In genomic region chr5:37184605-37185004, GRCm38 (mm10) we compare ENCODE assay signal across 17 mouse cellular contexts. TPM values are rescaled to one million over a fixed set of nuclear protein-coding genes. Genes with fewer than 3 reads are reported as not detected.
"Had no signal": no experiment of that assay in that cellular context is flagged by ENCODE, and none has a peak within 500 bp of the region (broad histone marks: within the 10 kb centered on the region; RNA-seq: fewer than 3 reads in every experiment).

No protein-coding gene starts in this region.

- H3K4me2 ChIP-seq: lung, embryonic 15.5 days; midbrain, embryonic 11.5 days; midbrain, embryonic 13.5 days; midbrain, embryonic 15.5 days; neural tube, embryonic 12.5 days; stomach, embryonic 15.5 days had no signal

- H3K9ac ChIP-seq: lung, embryonic 15.5 days; midbrain, embryonic 13.5 days; midbrain, embryonic 15.5 days; neural tube, embryonic 12.5 days; stomach, embryonic 15.5 days had no signal

- H3K27ac ChIP-seq: lung, embryonic 15.5 days; macrophage; midbrain, embryonic 13.5 days; midbrain, embryonic 15.5 days; neural tube, embryonic 12.5 days; stomach, embryonic 15.5 days; stomach, postnatal 0 days had no signal

- H3K27me3 ChIP-seq: lung, embryonic 15.5 days; midbrain, embryonic 13.5 days; midbrain, embryonic 15.5 days; neural tube, embryonic 12.5 days; stomach, embryonic 15.5 days had no signal

- H3K36me3 ChIP-seq: lung, embryonic 15.5 days; midbrain, embryonic 13.5 days; midbrain, embryonic 15.5 days; neural tube, embryonic 12.5 days; stomach, embryonic 15.5 days had no signal

- ATAC-seq: lung, postnatal 0 days; midbrain, embryonic 13.5 days; midbrain, embryonic 15.5 days had no signal

- H3K4me1 ChIP-seq: lung, embryonic 15.5 days; megakaryocyte, embryonic 14.5 days; midbrain, embryonic 13.5 days; midbrain, embryonic 15.5 days; neural tube, embryonic 12.5 days; stomach, embryonic 15.5 days had no signal

- DNase-seq: lung, adult 2 months; lung, postnatal 14 days; lung, postnatal 36 days; right cerebral cortex, postnatal 14 days; thymus, postnatal 14 days; thymus, postnatal 36 days had no signal

- H3K9me3 ChIP-seq: lung, embryonic 15.5 days; midbrain, embryonic 13.5 days; midbrain, embryonic 15.5 days; neural tube, embryonic 12.5 days; stomach, embryonic 15.5 days had no signal

- H3K4me3 ChIP-seq: lung, embryonic 15.5 days; midbrain, embryonic 13.5 days; midbrain, embryonic 15.5 days; neural tube, embryonic 12.5 days; stomach, embryonic 15.5 days had no signal

RNA-seq across cellular contexts. Expression of gene Crmp1, which starts 57.1 kb away (rescaled TPM):
- total RNA-seq: megakaryocyte progenitor cell, adult 5-6 weeks had no signal
- polyA plus RNA-seq: macrophage had no signal
